Mouse (Mus musculus) hindbrain, embryonic 13.5 days (tissue): Measurements from ENCODE around the gene Ostm1. TPM values are rescaled to one million over a fixed set of nuclear protein-coding genes. Genes with fewer than 3 reads are reported as not detected.

Source experiments
- polyA plus RNA-seq: library from polyadenylated mRNA; unstranded; fragments of >200 nt; fragmentation: Nextera tagmentation; extraction: Ambion mirVana; gene quantifications from 2 replicates; pipeline ENCODE4 v1.2.1, GENCODE M21; 2015

Ostm1 gene
- polyA plus RNA-seq, 1 experiment from 2014 or later, result 32.2 TPM

Other genes with a start within 250 kb of the Ostm1 start
- gene Afg1l, start 105.3 kb upstream of the Ostm1 start, polyA plus RNA-seq, result 6.0 and 6.4 TPM in 2 replicates
- 254 and 272 TPM in 2 replicates for gene Snx3, start 81.8 kb upstream of the Ostm1 start, polyA plus RNA-seq
- gene Nr2e1, start 190 bp upstream of the Ostm1 start, polyA plus RNA-seq, result 0.39 and 0.49 TPM in 2 replicates
- gene Sec63, start 177.7 kb downstream of the Ostm1 start, polyA plus RNA-seq, result 23.7 and 23.9 TPM in 2 replicates